Mouse (Mus musculus): Measurements from ENCODE around the gene Rgs6.

DNA sequence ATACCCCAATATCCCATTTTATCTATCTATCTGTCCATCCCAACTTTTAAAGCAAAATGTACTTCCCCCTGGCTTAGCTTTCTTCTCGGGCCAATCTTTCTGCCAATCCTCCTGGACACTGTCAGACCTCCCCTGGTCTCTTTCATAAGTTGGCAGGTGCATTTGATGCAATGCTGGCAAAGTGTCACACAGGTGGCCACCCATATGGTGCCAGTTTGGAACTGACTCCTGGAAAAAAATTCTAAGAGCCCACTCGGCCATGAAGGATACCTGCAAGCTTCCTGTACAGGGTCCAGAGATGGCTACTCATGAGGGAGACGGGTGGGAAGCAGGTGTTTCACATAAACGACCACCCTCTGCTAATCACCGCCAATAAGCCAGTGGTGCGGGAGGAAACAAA lies 592.5 kb downstream of the Rgs6 start:
- TF ChIP-seq GATA1 (IDR thresholded peaks at IDR 0.05; ENCODE audit: borderline replicate concordance, low read length) = no peak
- TF ChIP-seq FLI1 (IDR thresholded peaks at IDR 0.05; ENCODE audit: low read length) = no peak

All from megakaryocyte, embryonic 14.5 days (primary cell).